Mouse (Mus musculus) right cerebral cortex, adult 2 months (tissue): ENCODE results near the gene Crybg2.
A peak's percentile ranks its signal among the peaks of the same experiment; 100 is the strongest.

Experiments
- DNase-seq, 2 experiments: peaks; one replicate each; pipeline ENCODE4 v3.0.0; 2021 to 2022; ENCODE audit warnings: low spot score in 2 of 2

Gene Crybg2

DNA sequence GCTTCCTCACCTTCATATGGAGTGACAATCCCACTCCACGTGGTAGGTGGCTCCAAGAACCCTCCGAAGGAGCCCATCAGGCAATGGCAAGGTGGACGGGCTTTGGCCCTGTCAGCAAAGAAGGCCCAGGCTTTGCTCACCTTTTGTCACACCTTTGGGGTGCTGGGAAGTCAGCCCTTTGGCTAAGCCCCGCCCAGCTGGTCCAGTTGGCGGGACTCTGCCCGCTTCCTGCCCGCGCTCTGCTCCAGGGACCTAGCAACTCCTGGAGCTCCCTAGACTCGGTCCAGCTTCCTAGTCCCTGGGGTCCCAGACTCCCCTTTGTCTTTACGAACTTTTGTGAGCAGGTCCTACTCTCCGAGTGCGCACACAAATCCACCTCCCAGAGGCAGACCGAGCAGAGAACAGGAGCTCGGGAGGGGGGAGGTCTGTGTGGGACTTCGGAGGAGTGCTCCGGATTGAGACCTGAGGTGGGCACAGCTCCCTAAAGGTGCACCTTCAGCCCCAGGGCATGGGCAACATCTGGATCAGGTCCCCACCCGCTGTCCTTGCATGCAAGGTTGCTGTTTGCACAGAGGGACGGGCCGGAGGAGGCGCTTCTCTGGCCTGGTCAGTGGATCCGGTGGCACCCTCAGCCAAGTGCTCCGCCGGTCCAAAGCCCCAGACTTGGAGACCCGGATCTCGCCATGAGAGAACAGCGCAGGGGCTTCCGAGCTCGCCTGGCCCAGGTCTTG is at the start of gene Crybg2:
TSS of gene Crybg2 (plus strand) at position 681 of the 731 bp plus-strand sequence.
- no peak for DNase-seq

- no peak for DNase-seq
Measured at GRCm38 (mm10) chr4:134011450-134012414, 48.9 kb upstream of the Crybg2 start.

DNA sequence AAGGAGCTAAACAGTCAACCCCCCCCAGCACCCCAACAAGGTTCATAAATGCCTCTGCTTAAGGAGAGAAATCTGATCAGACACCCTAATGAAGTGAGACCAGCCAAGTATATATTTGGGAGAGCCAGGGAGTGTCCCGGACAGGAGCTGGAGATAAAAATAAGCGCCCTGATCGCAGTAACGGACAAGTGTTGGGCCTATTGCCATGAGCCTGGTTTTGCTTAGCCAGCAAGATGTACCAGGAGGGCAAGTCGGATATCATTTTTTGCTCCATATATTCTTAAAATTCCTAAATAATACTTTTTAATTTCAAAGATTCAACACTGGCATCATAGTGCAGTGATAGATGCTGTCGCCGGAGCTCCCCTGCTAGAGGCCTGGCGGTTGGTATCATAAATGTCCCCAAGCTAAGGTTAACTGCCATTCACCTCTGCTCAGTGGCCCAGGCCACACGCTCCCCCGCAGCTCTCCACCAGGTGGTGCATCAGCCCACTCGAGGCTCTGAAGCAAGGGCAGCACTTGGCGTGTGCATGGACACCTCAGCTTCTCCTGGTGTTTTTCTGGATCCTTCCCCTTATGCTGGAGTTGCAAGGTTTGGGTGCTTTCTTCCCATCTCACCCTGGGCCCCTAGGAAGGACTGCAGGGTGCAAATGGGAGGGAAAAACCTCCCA is 47.6 kb upstream of the Crybg2 start:
- DNase-seq = no peak

- DNase-seq = no peak
Measured at GRCm38 (mm10) chr4:134016208-134016607, 44.4 kb upstream of the Crybg2 start.

DNA sequence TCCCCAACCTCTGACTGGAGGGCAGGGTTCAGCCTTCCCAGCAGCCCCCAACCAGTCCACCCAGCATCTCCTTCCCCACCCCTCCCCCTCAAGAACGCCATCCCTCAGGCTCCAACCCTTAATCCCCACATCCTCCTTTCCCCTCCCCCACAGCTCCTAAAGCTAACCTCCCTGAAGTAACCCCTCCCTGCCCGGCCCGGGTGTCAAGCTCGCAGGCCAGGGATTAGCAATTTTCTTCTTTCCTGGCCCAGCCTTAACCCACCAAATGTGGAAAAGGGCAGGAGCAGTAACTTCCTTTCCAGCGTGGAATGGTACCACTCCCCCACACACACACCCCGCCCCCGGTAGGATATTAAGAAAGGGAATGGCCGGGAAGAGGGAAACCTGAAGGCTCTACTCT is 43.8 kb upstream of the Crybg2 start:
- no peak for DNase-seq

GRCm38 (mm10) chr4:134017201-134017865 is 43.3 kb upstream of the Crybg2 start:
- no peak for DNase-seq

DNA sequence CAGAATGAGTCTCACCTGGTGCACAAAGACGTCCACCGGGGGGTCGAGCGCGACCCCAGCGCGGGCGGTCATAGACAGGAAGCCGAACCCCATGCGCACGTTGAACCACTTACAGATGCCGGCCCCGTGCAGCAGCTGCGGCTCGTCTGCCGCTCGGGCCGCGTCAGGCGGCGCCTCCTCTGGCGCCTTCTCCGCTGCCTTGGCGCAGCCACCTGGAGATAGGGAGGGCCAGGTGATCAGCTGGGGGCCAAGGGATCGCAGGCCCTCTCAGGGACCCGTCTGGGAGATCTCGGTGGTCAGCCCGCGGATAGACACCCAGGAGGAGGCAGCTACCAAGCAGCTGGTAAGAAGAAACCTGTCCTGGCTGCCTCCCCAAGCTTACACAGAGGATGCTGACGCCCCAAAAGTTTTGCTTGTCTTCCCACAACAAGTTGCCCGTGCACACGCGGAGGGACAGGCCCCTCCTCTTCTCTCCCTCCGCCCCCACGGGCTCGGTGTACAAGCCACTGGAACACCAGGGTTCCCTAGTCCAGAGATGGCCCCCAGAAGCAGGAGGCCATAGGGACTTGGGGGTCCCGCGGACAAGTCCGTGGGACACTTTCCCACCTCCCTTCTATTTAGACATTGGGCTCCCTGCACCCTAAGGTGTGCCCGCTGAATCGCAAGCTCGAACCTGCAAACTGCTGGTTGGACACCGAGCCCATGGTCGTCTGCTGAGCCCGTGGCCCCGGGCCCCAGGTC is 42.4 kb upstream of the Crybg2 start:
- no peak for DNase-seq

DNA sequence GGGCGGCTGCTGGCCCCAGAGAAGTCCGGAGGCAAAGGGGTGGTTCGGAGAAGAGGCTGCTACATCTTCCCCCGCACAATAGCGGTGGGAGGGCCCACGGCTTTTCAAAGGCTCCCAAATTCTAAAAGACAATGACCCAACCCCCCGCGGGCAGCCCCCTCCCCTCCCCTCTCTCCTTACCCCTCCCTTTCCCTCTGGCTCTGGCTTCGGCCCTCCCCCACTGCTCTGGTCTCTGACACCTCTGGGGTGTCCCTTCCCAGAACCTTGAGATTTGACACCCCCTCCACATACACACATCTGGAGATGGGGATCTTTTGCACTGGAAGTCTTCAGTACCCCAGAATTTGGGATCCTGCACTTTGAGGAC is 41.9 kb upstream of the Crybg2 start, which contains the start of gene Lin28a:
TSS of gene Lin28a (minus strand) at position 63 of the 367 bp plus-strand sequence.
- DNase-seq = no peak

DNA sequence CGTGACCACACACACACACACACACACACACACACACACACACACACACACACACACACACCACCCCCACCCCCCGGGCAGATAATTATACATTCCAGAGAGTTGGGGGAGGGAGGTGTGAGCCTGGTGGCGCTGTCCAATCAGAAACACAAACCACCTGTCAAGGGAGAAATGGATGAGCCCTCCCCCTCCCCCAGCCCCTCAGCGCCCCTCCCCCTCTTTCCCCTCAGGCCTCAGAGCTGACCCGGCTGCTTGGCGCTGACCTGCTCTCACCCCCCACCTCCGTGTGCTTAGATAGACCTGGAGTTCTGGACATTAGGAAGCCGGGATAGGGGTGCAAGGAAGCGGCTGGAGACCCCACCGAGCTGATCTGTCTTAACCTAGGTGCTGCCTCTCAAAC is 41.4 kb upstream of the Crybg2 start:
- DNase-seq = no peak

DNA sequence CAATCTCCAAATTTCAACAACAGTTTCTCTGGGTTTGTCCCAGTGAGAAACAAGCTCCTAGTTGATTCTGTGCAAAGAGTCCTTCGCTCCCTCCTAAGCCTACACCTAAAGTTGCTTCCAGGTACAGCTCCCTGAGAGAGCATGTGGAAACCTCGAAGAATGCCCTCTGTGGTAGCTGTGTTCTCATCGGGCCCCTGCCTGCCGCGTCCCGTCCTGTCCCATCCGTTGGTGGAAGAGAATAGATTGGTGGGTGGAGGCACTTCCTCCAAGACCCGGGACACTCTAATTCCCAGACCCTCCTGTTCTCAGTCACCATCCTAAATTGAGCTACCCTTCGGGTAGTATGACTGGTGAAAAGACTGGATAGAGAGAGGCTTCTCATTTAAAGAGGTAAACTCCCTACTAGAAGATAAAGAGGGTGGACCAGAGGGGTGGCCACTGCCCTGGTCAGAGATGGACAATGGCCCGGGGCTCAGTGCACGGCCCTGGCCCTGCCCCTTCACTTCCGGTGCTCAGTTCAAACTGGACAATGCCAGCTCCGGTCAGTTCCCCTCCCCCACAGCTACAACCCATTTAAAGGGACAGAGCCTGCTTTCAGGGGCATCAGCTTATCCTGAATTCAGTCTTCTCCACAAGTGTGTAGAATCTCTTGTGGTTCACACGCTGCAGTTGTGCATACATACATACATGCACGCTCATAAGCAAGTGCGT is 40.8 kb upstream of the Crybg2 start:
- no peak for DNase-seq

DNA sequence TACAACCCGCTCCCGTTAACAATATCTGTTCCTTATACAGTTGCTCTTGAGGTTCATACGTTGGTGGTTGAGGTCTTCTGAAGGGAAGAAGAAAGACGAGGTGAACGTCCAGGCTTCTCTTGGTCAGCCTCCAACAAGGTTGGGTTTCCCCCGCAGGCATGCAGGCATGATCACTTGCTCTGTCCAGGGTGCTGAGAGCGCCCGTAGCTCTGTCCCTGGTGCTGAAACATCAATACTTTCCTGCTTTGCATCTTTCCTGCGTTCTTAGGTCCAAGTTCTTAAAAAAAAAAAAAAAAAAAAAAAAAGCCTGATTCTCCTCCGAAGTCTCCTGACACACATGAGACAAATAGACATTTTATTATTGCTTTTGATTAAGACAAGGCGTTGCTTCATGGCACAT is 40.0 kb upstream of the Crybg2 start:
- peak; percentile 15 to 20 for DNase-seq

DNA sequence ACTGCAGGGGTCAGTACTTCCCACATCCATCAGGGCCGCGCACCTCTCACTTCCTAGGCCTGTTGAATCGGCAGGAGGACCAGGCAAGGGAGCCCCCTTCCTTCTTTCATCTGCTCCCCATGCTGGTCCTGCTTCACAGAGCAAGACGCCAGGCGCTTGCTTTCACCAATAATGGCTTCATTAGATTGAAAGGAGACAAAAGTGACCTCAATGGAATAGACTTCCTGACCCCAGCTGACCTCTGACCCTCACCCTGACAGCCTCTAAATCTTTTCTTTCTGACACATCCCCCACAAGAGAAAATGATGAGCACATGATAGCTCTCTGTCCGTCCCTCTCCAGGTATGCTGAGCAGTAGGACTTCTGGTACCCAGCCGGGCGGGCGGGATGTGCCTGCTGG is 34.8 kb upstream of the Crybg2 start:
- no peak for DNase-seq

- peak; percentile 84 to 86 for DNase-seq
Measured at GRCm38 (mm10) chr4:134035953-134036352, 24.7 kb upstream of the Crybg2 start.

- no peak for DNase-seq
Measured at GRCm38 (mm10) chr4:134041317-134042123, 19.1 kb upstream of the Crybg2 start.

- DNase-seq = no peak
Measured at GRCm38 (mm10) chr4:134043041-134043440, 17.6 kb upstream of the Crybg2 start.

DNA sequence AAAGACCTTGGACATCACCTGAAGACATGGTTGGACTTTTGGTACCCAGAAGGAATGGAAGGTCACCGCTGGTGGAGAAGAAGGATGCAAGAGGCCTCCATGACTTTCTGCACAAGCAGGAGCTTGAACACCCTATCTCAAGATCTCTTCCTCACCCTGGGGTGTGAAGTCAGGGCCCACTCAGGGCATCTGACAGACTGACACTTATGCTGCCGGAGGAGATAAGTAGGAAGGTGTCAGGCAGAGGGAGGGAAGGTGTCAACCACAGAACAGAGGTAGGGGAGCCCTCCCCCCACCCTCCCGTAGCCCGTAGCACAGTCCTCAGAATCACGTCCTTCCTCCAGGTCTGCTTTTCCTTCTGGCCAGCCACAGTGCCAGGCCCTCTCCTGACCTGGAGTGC is 13.0 kb upstream of the Crybg2 start:
- no peak for DNase-seq

- no peak for DNase-seq
Measured at GRCm38 (mm10) chr4:134051912-134052311, 8.7 kb upstream of the Crybg2 start.

GRCm38 (mm10) chr4:134052560-134052959 is 8.1 kb upstream of the Crybg2 start:
- DNase-seq = no peak

DNA sequence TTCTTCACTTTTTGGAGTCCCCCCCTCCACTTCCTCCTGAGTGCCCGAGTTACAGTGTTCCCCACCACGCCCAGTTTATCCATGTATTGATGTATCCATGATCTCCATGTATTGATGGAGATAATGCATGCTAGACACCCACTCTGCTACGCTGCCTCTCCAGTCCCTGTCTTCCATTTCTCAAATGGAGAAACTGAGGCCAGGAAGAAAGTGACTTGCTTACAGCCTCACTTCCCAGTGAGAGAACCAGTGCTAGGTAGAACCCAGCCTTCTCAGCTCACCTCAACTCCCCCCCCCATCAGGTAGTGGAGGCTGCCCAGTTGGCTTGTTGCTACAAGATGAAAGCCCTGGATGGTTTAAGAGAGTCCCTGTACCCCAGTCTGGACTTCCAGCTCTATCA is 7.1 kb upstream of the Crybg2 start, which contains the start of gene Zfp683:
TSS of gene Zfp683 (plus strand) at position 301 of the 400 bp plus-strand sequence.
- DNase-seq = no peak
